Mouse (Mus musculus): ENCODE measurements around the gene Gipr. TPM values are rescaled to one million over a fixed set of nuclear protein-coding genes. Genes with fewer than 3 reads are reported as not detected.

Gene Gipr
- polyA plus RNA-seq, 1 experiment from 2014 or later, result 51.5 TPM

DNA sequence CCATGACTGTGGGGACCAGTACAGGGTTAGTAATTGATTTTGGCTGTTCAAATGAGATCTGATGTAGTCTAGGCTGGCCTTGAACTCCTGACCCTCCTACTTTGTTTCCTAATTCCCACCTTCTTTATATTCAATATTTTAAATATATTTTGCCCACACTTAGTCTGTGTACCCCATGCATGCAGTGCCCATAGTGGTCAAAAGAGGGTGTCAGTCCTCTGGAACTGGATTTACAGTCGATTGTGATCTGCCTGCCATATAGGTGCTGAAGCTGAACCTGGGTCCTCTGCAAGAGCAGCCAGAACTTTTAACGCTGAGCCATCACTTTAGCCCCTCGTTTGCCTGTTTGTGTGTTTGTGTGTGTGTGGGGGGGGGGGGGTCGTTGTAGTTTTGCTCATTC is 35.3 kb downstream of the Gipr start:
- Histone ChIP-seq H3K9me3 (ENCODE audit: control insufficient read depth, low read length) (no peaks in the 10 kb centered on the region), H3K4me1 (ENCODE audit: control insufficient read depth in 2 of 2, insufficient read depth in 2 of 2, low read length in 2 of 2) (peaks cover 4 to 16% of the 10 kb centered on the region in 2 experiments; a peak in 3 of 4 replicates), H3K27ac (replicated peaks in 1 of 2; ENCODE audit: control insufficient read depth in 1 of 2, insufficient read depth in 1 of 2, low read depth in 2 of 2, low read length in 2 of 2) (peak overlapping the region; percentile 92), H3K27me3 (ENCODE audit: control insufficient read depth, insufficient read depth, low read length) (no peaks in the 10 kb centered on the region), H3K9ac (ENCODE audit: low read length) (peak overlapping the region; percentile 71), H3K4me3 (ENCODE audit: control insufficient read depth in 1 of 2, insufficient read depth in 1 of 2, low read depth in 1 of 2, low read length in 2 of 2) (peak overlapping the region; percentile 27 to 35; a peak in 3 of 4 replicates), H3K36me3 (ENCODE audit: control insufficient read depth, insufficient read depth, low read length) (peaks cover 29% of the 10 kb centered on the region), H3K4me2 (ENCODE audit: low read length) (peak overlapping the region; percentile 65)
- no peak for ATAC-seq (ENCODE audit: insufficient number of reproducible peaks, insufficient read depth, low FRiP score, low read depth)
- 21% methylated on average over 4 of the region's 4 CpGs for WGBS

DNA sequence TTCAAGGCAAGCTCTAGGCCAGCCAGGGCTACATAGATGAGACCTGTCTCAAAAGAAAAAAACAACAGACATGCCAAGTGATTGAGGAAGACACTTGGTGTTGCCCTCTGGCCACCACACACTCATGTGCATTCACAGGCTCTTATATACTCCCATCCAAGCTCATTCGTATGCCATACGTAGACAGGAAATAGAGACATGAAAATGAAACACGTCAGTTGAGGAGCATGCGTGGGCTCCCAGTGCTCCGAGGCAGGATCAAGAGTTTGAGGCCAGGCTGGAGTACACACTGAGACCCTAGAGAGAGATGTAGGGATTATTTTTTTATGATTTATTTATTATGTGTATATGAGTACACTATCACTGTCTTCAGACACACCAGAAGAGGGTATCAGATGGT is 36.5 kb downstream of the Gipr start:
- H3K27me3 ChIP-seq (ENCODE audit: control insufficient read depth, insufficient read depth, low read length), result no peaks in the 10 kb centered on the region
- ATAC-seq (ENCODE audit: insufficient number of reproducible peaks, insufficient read depth, low FRiP score, low read depth), result no peak
- peaks cover 22% of the 10 kb centered on the region; the same call in 1 of the 2 replicates for H3K36me3 ChIP-seq (ENCODE audit: control insufficient read depth, insufficient read depth, low read length)
- H3K4me3 ChIP-seq (ENCODE audit: control insufficient read depth in 1 of 2, insufficient read depth in 1 of 2, low read depth in 1 of 2, low read length in 2 of 2), result no peak overlapping the region
- 97% methylated on average over 5 of the region's 5 CpGs for WGBS
- no peak overlapping the region for H3K27ac ChIP-seq (replicated peaks in 1 of 2; ENCODE audit: control insufficient read depth in 1 of 2, insufficient read depth in 1 of 2, low read depth in 2 of 2, low read length in 2 of 2)
- no peak overlapping the region for H3K4me2 ChIP-seq (ENCODE audit: low read length)
- no peak overlapping the region for H3K9ac ChIP-seq (ENCODE audit: low read length)
- no peaks in the 10 kb centered on the region for H3K9me3 ChIP-seq (ENCODE audit: control insufficient read depth, low read length)
- H3K4me1 ChIP-seq (ENCODE audit: control insufficient read depth in 2 of 2, insufficient read depth in 2 of 2, low read length in 2 of 2), result peaks cover 4 to 16% of the 10 kb centered on the region in 2 experiments; a peak in 3 of 4 replicates

DNA sequence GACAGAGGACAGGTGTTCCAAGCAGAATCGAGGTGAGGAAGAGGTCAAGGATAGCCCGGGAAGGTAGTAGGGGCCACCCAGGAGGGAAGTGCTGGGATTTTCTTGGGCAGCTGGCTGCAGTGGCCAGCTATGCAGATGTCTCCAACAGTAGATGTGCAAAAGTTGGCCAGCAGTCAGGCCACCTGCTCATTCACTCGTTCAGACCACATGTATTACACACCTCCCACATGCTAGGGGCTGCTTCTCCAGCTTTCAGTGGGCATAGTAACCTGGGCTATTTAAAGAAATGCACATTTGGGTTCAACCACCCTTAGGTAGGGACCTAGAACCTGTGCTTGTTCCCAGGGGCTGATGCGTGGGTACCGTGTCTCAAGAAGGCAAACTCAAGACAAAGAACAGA is 38.2 kb downstream of the Gipr start:
- Histone ChIP-seq H3K9ac (ENCODE audit: low read length) (no peak overlapping the region), H3K36me3 (ENCODE audit: control insufficient read depth, insufficient read depth, low read length) (peaks cover 22% of the 10 kb centered on the region; the same call in 1 of the 2 replicates), H3K9me3 (ENCODE audit: control insufficient read depth, low read length) (no peaks in the 10 kb centered on the region), H3K4me1 (ENCODE audit: control insufficient read depth in 2 of 2, insufficient read depth in 2 of 2, low read length in 2 of 2) (peaks cover 4 to 15% of the 10 kb centered on the region in 2 experiments; a peak in 3 of 4 replicates), H3K4me3 (ENCODE audit: control insufficient read depth in 1 of 2, insufficient read depth in 1 of 2, low read depth in 1 of 2, low read length in 2 of 2) (no peak overlapping the region), H3K27me3 (ENCODE audit: control insufficient read depth, insufficient read depth, low read length) (no peaks in the 10 kb centered on the region), H3K4me2 (ENCODE audit: low read length) (no peak overlapping the region), H3K27ac (replicated peaks in 1 of 2; ENCODE audit: control insufficient read depth in 1 of 2, insufficient read depth in 1 of 2, low read depth in 2 of 2, low read length in 2 of 2) (no peak overlapping the region)
- no peak for ATAC-seq (ENCODE audit: insufficient number of reproducible peaks, insufficient read depth, low FRiP score, low read depth)
- 86% methylated on average over 5 of the region's 5 CpGs for WGBS

DNA sequence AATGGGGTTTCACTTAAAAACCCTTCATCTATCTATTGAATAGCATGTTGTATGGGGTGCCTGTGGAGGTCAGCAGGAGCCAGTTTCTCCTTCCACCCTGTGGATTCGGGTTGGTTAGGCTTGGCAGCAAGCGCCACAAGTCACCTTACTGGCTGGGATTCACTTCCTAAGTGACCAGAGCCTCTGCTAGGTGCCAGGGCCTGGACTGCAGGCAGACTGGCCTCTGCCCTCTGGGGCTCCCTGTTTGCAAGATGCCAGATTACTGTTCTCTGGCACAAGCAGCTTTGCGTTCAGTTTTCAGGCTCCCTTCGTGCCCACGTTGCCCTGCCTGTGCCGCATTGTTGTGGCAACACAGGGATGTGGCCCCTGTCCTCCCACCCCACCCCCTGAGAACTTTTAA is 41.2 kb downstream of the Gipr start:
- 84% methylated on average over 6 of the region's 6 CpGs for WGBS
- Histone ChIP-seq H3K4me2 (ENCODE audit: low read length) (no peak overlapping the region), H3K9me3 (ENCODE audit: control insufficient read depth, low read length) (no peaks in the 10 kb centered on the region), H3K27me3 (ENCODE audit: control insufficient read depth, insufficient read depth, low read length) (no peaks in the 10 kb centered on the region), H3K4me1 (ENCODE audit: control insufficient read depth in 2 of 2, insufficient read depth in 2 of 2, low read length in 2 of 2) (peaks cover 0 to 10% of the 10 kb centered on the region in 2 experiments; a peak in 1 of 4 replicates), H3K27ac (replicated peaks in 1 of 2; ENCODE audit: control insufficient read depth in 1 of 2, insufficient read depth in 1 of 2, low read depth in 2 of 2, low read length in 2 of 2) (no peak overlapping the region), H3K9ac (ENCODE audit: low read length) (no peak overlapping the region), H3K36me3 (ENCODE audit: control insufficient read depth, insufficient read depth, low read length) (peaks cover 22% of the 10 kb centered on the region; the same call in 1 of the 2 replicates), H3K4me3 (ENCODE audit: control insufficient read depth in 1 of 2, insufficient read depth in 1 of 2, low read depth in 1 of 2, low read length in 2 of 2) (no peak overlapping the region)
- no peak for ATAC-seq (ENCODE audit: insufficient number of reproducible peaks, insufficient read depth, low FRiP score, low read depth)

DNA sequence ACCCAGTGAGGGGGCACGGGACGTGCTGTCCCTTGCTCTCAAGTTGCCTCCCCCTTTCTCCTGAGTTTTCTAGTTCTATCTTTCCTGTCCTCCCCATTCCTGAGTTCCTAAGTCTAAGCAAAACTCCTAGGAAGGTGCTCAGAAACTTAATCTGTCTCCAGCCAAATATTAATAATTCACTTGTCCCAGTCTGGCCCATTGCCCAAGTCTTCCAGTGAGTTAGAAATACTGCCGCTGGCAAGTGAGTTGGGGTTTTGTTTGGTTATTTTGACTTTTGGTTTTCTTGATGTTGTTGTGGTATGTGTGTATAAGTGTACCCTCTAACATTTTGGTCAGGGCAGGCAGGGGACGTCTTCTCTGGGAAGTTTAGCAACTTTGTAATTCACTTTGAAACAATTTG is 44.2 kb downstream of the Gipr start:
- 87% methylated on average over 4 of the region's 4 CpGs for WGBS
- no peak overlapping the region for H3K9ac ChIP-seq (ENCODE audit: low read length)

DNA sequence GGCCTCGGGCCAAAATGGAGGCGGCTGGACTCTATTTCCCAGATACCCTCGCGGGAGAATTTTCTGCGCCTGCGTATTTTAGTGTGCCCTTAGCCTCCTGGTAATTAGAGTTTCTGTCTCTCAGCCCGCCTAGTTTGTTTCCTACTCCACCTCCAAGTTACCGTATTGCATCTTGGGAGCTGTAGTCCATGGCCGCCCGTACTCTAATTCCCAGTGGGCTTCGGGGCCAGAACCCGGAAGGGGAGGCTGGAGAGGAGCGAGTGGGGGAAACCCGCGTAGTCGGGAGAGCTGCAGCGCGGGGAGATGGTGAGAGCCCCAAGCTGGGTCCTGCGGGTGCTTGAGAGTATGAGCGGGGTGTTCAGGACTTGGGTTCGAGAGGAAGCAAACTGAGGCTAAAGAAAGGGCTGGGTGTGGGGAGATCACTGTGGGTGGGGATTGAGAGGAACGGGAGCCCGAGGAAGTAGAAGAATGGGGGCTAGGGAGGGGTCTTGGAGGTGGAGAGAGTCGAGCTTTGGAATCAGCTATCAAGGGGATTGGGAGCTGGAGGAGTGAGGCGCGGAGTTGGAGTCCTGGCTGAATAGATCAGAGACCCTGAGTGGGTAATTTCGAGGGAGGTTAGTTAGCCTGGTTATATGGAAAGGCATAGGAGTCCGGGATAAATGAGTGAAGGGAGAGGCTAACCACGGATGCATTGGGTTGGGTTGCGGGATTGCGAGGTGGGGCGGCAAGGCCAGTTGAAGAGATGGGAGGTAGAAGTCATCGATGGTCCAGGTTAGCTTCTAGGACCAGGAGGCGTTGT is 46.1 kb downstream of the Gipr start, which contains the start of gene Fbxo46:
TSS of gene Fbxo46 (plus strand) at position 229 of the 799 bp plus-strand sequence.
- Histone ChIP-seq H3K36me3 (ENCODE audit: control insufficient read depth, insufficient read depth, low read length) (no peaks in the 10 kb centered on the region), H3K4me2 (ENCODE audit: low read length) (peak within 1 kb of the TSS; percentile 90), H3K4me3 (ENCODE audit: control insufficient read depth in 1 of 2, insufficient read depth in 1 of 2, low read depth in 1 of 2, low read length in 2 of 2) (peak within 1 kb of the TSS; percentile 75 to 84), H3K27me3 (ENCODE audit: control insufficient read depth, insufficient read depth, low read length) (no peaks in the 10 kb centered on the region), H3K9ac (ENCODE audit: low read length) (peak within 1 kb of the TSS; percentile 86), H3K9me3 (ENCODE audit: control insufficient read depth, low read length) (peaks cover 8% of the 10 kb centered on the region; the same call in 1 of the 2 replicates), H3K4me1 (ENCODE audit: control insufficient read depth in 2 of 2, insufficient read depth in 2 of 2, low read length in 2 of 2) (peaks cover 8 to 18% of the 10 kb centered on the region in 2 experiments; a peak in 3 of 4 replicates), H3K27ac (replicated peaks in 1 of 2; ENCODE audit: control insufficient read depth in 1 of 2, insufficient read depth in 1 of 2, low read depth in 2 of 2, low read length in 2 of 2) (peak within 1 kb of the TSS in 1 of 2 experiments; percentile 21; a peak in 2 of 4 replicates)
- 2% methylated on average over 34 of the region's 34 CpGs for WGBS
- ATAC-seq (ENCODE audit: insufficient number of reproducible peaks, insufficient read depth, low FRiP score, low read depth), result peak; percentile 93

More for the DNA sequence above, 44.2 kb downstream of the Gipr start:
- Histone ChIP-seq H3K9me3 (ENCODE audit: control insufficient read depth, low read length) (peaks cover 8% of the 10 kb centered on the region; the same call in 1 of the 2 replicates), H3K27me3 (ENCODE audit: control insufficient read depth, insufficient read depth, low read length) (no peaks in the 10 kb centered on the region), H3K4me2 (ENCODE audit: low read length) (no peak overlapping the region), H3K4me3 (ENCODE audit: control insufficient read depth in 1 of 2, insufficient read depth in 1 of 2, low read depth in 1 of 2, low read length in 2 of 2) (no peak overlapping the region), H3K36me3 (ENCODE audit: control insufficient read depth, insufficient read depth, low read length) (0 out of 2 replicates have a peak, but pooled peaks cover 2% of the 10 kb centered on the region), H3K4me1 (ENCODE audit: control insufficient read depth in 2 of 2, insufficient read depth in 2 of 2, low read length in 2 of 2) (peaks cover 8 to 18% of the 10 kb centered on the region in 2 experiments; a peak in 3 of 4 replicates), H3K27ac (replicated peaks in 1 of 2; ENCODE audit: control insufficient read depth in 1 of 2, insufficient read depth in 1 of 2, low read depth in 2 of 2, low read length in 2 of 2) (no peak overlapping the region)
- ATAC-seq (ENCODE audit: insufficient number of reproducible peaks, insufficient read depth, low FRiP score, low read depth), result no peak

DNA sequence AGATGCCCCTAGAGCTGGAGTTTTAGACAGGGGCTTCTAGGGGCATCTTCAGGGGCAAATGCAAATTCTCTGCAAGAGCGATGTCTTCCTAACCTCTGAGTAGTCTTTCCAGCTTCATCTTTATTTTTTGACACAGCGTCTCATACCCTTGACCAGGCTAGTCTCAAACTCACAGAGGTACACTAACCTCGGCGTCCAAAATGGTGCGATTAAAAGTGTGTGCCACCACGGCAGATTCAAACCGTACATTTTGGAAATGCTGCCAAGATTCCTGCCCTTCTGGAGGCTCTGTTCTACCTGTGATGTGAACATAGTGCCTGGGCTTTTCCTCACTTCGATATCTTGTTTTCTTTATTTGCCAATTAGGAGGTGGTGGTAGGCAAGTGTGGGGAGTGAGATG is 46.8 kb downstream of the Gipr start:
- no peaks in the 10 kb centered on the region for H3K27me3 ChIP-seq (ENCODE audit: control insufficient read depth, insufficient read depth, low read length)
- WGBS, result 92% methylated on average over 8 of the region's 8 CpGs
- no peak for ATAC-seq (ENCODE audit: insufficient number of reproducible peaks, insufficient read depth, low FRiP score, low read depth)
- no peak overlapping the region for H3K27ac ChIP-seq (replicated peaks in 1 of 2; ENCODE audit: control insufficient read depth in 1 of 2, insufficient read depth in 1 of 2, low read depth in 2 of 2, low read length in 2 of 2)
- peaks cover 8% of the 10 kb centered on the region; the same call in 1 of the 2 replicates for H3K9me3 ChIP-seq (ENCODE audit: control insufficient read depth, low read length)
- no peaks in the 10 kb centered on the region for H3K36me3 ChIP-seq (ENCODE audit: control insufficient read depth, insufficient read depth, low read length)
- 0 out of 4 replicates have a peak overlapping the region, but pooled peaks of 1 of the 2 experiments have one; percentile 75 for H3K4me3 ChIP-seq (ENCODE audit: control insufficient read depth in 1 of 2, insufficient read depth in 1 of 2, low read depth in 1 of 2, low read length in 2 of 2)
- H3K4me2 ChIP-seq (ENCODE audit: low read length), result no peak overlapping the region
- no peak overlapping the region for H3K9ac ChIP-seq (ENCODE audit: low read length)
- peaks cover 8 to 18% of the 10 kb centered on the region in 2 experiments; a peak in 3 of 4 replicates for H3K4me1 ChIP-seq (ENCODE audit: control insufficient read depth in 2 of 2, insufficient read depth in 2 of 2, low read length in 2 of 2)
